Mouse (Mus musculus) heart, postnatal 0 days (tissue): ENCODE measurements at regions not wholly inside any gene's neighbourhood (a gene's known extent, or its start where the extent isn't known, plus 50 kb on each side); places are given as distances from the start of the nearest gene placed in this dataset.

Experiments used
- CTCF ChIP-seq: IDR thresholded peaks from 2 replicates; pipeline ENCODE4 v1.5.1; 2016; ENCODE audit warnings: antibody characterized with exemption, control low read depth, low read depth
- EP300 ChIP-seq: IDR thresholded peaks from 2 replicates; pipeline ENCODE4 v1.6.1; 2016; ENCODE audit warnings: antibody characterized with exemption, low read depth

GRCm38 (mm10) chr11:19767871-19768270 is 156.3 kb upstream of the Spred2 start:
- no peak for TF ChIP-seq CTCF
- no peak for TF ChIP-seq EP300
